Mouse (Mus musculus) forebrain, embryonic 13.5 days (tissue): Measurements from ENCODE around the gene Rbl1. TPM values are rescaled to one million over a fixed set of nuclear protein-coding genes. Genes with fewer than 3 reads are reported as not detected.

Experiments
- ATAC-seq: fragments of 200-750 bp; cut with Nextera tagmentation; 2 replicates; pipeline ENCODE4 v1.8.0; 2017
- H3K27ac ChIP-seq: fragments of 300-500 bp; sonication (generic); 2 replicates; pipeline ENCODE4 v1.5.1; 2015; ENCODE audit warnings: inconsistent platforms, mild to moderate bottlenecking, moderate library complexity
- H3K27me3 ChIP-seq: fragments of 300-500 bp; sonication (generic); 2 replicates; pipeline ENCODE4 v1.6.1; 2015; ENCODE audit warnings: mild to moderate bottlenecking, inconsistent platforms
- H3K36me3 ChIP-seq: fragments of 300-500 bp; sonication (generic); 2 replicates; pipeline ENCODE4 v1.6.1; 2015; ENCODE audit warnings: mild to moderate bottlenecking, inconsistent platforms; ENCODE audit not compliant: poor library complexity, severe bottlenecking
- H3K4me1 ChIP-seq: fragments of 300-500 bp; sonication (generic); 2 replicates; pipeline ENCODE4 v1.6.1; 2015; ENCODE audit warnings: inconsistent platforms
- H3K4me2 ChIP-seq: fragments of 300-500 bp; sonication (generic); 2 replicates; pipeline ENCODE4 v1.6.1; 2015; ENCODE audit warnings: inconsistent platforms, mild to moderate bottlenecking, moderate library complexity
- H3K4me3 ChIP-seq: fragments of 300-500 bp; sonication (generic); 2 replicates; pipeline ENCODE4 v1.5.1; 2015; ENCODE audit warnings: mild to moderate bottlenecking, inconsistent platforms
- H3K9ac ChIP-seq: fragments of 300-500 bp; sonication (generic); 2 replicates; pipeline ENCODE4 v1.6.1; 2015; ENCODE audit warnings: mild to moderate bottlenecking, inconsistent platforms
- H3K9me3 ChIP-seq: fragments of 300-500 bp; sonication (generic); replicated peaks from 2 replicates; pipeline ENCODE4 v1.6.1; 2016; ENCODE audit warnings: inconsistent platforms
- WGBS: fragments of 180-500 bp; shearing (Covaris S2); methylation state at CpG from one replicate; pipeline ENCODE4 v1.1.7; 2015; 5-methylcytosine and 5-hydroxymethylcytosine counted together
- polyA plus RNA-seq: library from polyadenylated mRNA; unstranded; fragments of >200 nt; fragmentation: Nextera tagmentation; extraction: Ambion mirVana; gene quantifications from 2 replicates; pipeline ENCODE4 v1.2.1, GENCODE M21; 2015

Rbl1 gene
- polyA plus RNA-seq, 1 experiment from 2014 or later = 24.3 TPM

DNA sequence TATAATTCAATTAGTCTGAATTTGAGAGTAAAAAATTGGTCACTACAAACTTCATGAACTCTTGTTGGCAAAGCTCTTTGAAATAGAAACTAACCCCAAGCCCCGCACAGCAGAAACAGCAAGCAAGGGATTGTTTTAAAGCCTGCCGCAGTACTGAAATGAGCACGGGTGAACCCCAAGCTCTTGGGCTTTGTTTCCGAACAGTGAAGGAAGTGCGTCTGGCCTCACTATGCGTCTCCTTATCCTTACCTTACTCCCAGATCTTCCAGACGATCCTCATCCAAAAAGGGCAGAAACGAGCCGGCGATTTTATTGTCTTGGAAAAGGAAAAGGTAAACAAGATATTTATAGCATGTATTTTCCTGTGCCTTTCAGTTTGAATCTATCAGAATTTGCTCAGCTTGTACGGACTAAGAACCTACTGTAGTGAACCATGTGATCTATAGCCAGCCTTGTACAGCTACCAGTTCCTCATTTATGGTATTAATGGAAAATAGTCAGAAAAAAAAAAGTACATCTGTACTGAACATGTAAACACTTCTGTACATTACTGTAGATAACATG is 74.7 kb downstream of the Rbl1 start:
- Histone ChIP-seq H3K27me3 (no peaks in the 10 kb centered on the region), H3K4me2 (no peak overlapping the region), H3K9ac (no peak overlapping the region), H3K27ac (no peak overlapping the region), H3K36me3 (peaks cover 19% of the 10 kb centered on the region; the same call in 1 of the 2 replicates), H3K4me1 (peaks cover 8% of the 10 kb centered on the region), H3K9me3 (no peaks in the 10 kb centered on the region), H3K4me3 (no peak overlapping the region)
- WGBS = 88% methylated on average over 11 of the region's 11 CpGs
- no peak for ATAC-seq

DNA sequence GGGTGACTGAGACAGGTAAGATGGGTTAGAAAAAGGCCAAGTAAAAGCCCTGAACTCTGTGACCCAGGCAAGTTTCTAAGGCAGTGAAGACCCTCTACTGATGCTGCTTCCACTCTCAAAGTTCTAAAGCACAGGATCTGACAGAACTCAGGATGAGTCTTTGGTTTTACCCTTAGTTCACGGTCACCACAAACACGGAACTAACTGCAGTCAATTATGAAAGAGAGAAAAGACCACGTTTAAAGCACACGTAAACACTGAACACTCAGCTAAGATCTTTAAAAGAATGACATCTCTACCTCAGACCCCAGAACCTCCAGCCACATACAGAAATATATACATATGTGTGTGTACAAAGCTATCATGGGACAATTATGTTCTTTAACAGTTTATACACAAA is 75.2 kb downstream of the Rbl1 start:
- Histone ChIP-seq H3K4me1 (peaks cover 3% of the 10 kb centered on the region; the same call in 1 of the 2 replicates), H3K4me2 (no peak overlapping the region), H3K9ac (no peak overlapping the region), H3K9me3 (no peaks in the 10 kb centered on the region), H3K27me3 (no peaks in the 10 kb centered on the region), H3K4me3 (no peak overlapping the region), H3K27ac (no peak overlapping the region), H3K36me3 (peaks cover 19% of the 10 kb centered on the region; the same call in 1 of the 2 replicates)
- 94% methylated on average over 4 of the region's 4 CpGs for WGBS
- ATAC-seq = no peak

DNA sequence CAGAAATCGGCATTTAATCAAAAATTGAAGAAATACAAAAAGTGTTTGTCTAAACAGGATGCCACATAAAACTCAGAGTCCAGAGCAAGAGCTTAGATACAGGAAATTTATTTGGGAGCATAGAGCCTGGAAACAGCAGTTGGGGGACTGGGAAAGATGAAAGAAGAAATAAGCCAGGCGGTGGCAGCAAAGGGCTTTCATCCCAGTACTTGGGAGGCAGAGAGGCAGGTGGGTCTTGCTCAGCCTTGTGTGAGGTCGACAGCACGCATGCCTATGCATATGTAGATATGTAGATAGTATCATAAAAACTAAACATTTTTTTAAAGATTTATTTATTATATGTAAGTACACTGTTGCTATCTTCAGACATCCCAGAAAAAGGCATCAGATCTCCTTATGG is 76.3 kb downstream of the Rbl1 start:
- H3K9me3 ChIP-seq = no peaks in the 10 kb centered on the region
- H3K9ac ChIP-seq = no peak overlapping the region
- H3K27me3 ChIP-seq = no peaks in the 10 kb centered on the region
- H3K27ac ChIP-seq = no peak overlapping the region
- WGBS = 63% methylated on average over 4 of the region's 4 CpGs
- peaks cover 19% of the 10 kb centered on the region; the same call in 1 of the 2 replicates for H3K36me3 ChIP-seq
- H3K4me1 ChIP-seq = no peaks in the 10 kb centered on the region
- H3K4me2 ChIP-seq = no peak overlapping the region
- no peak for ATAC-seq
- no peak overlapping the region for H3K4me3 ChIP-seq

DNA sequence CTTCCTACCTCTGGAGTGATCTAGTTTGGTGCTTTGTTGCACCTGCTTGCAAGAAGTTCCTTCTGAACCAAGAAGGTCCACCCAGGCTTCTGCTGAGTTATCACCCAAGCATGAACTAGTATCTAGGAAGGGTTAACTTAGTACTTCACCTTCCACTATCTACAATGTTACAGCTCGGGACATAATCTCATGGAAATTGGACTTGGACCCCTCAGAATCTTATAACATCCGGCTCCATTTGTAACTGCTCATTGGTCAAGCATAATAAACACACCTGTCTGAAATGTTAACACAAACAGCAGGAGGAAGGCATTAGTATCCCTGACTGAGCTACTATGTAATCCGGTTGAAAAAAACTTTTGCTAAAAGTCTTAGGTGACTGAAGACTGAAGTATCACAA is 77.0 kb downstream of the Rbl1 start:
- H3K4me1 ChIP-seq = no peaks in the 10 kb centered on the region
- no peak overlapping the region for H3K4me2 ChIP-seq
- ATAC-seq = no peak
- no peak overlapping the region for H3K27ac ChIP-seq
- no peak overlapping the region for H3K9ac ChIP-seq
- no peak overlapping the region for H3K4me3 ChIP-seq
- 80% methylated on average over 3 of the region's 3 CpGs for WGBS
- no peaks in the 10 kb centered on the region for H3K27me3 ChIP-seq
- H3K9me3 ChIP-seq = no peaks in the 10 kb centered on the region
- H3K36me3 ChIP-seq = peaks cover 19% of the 10 kb centered on the region; the same call in 1 of the 2 replicates

DNA sequence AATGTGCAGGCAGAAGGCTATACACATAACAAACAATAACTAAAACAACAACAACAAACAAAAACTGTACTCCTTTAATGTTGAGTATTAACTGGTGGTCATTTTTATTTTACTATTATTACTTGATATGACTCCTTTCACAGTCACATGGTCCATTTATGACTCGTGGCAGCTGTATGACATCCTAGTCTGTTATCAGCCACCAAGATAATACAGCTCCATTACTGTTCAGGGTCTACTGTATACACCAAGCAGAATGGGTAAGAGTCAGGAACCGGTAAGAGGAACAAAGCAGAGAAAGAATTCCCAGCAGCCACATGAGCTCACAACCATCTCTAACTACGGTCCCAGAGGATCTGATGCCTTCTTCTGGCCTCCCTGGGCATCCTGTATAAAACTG is 79.1 kb downstream of the Rbl1 start:
- WGBS = 90% methylated on average over 3 of the region's 3 CpGs
- H3K4me3 ChIP-seq = no peak overlapping the region
- no peak overlapping the region for H3K9ac ChIP-seq
- no peaks in the 10 kb centered on the region for H3K27me3 ChIP-seq
- H3K27ac ChIP-seq = no peak overlapping the region
- H3K4me2 ChIP-seq = no peak overlapping the region
- no peaks in the 10 kb centered on the region for H3K4me1 ChIP-seq
- H3K36me3 ChIP-seq = peaks cover 29% of the 10 kb centered on the region; the same call in 1 of the 2 replicates
- H3K9me3 ChIP-seq = no peaks in the 10 kb centered on the region
- no peak for ATAC-seq

DNA sequence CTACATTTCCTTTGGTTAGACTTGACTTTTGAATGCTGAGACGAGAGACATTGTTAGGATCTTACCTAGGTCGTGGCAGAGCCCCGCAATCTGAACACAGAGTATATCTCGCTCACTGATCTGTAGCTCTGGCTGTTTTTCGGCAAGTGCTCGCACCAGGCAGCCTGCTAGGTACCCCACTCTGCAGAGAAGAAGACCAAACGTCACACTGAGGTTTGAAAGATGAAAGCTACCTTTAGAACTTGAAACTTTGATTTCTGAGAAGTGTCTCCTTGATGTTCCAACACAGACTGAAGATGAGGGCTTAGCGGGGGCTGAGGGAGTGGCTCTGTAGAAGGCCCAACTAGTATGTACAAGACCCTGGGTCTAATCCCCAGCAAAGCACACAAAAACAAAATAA is 82.6 kb downstream of the Rbl1 start:
- H3K4me2 ChIP-seq = no peak overlapping the region
- H3K4me1 ChIP-seq = no peaks in the 10 kb centered on the region
- WGBS = 92% methylated on average over 8 of the region's 8 CpGs
- no peaks in the 10 kb centered on the region for H3K27me3 ChIP-seq
- no peak overlapping the region for H3K9ac ChIP-seq
- H3K9me3 ChIP-seq = no peaks in the 10 kb centered on the region
- no peak overlapping the region for H3K4me3 ChIP-seq
- H3K27ac ChIP-seq = no peak overlapping the region
- H3K36me3 ChIP-seq = peaks cover 32% of the 10 kb centered on the region
- ATAC-seq = no peak

DNA sequence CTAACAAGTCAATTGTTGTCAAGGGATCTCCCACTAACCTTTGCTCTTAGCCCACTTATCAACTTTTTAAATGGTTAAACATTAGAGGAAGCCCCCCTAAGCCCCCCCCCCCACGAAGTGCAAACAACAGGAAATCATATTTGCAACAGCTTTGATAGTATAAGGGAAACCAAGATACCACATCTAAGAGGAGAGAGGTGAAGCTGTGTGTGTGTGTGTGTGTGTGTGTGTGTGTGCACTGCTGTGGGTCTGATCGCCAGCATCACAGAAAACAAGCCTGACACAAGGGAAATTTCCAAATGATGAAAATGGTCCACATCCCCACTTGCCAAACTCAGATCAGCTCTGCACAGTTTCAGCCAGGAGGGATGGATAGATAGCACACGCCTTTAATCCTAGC is 85.3 kb downstream of the Rbl1 start:
- H3K36me3 ChIP-seq = peaks cover 24% of the 10 kb centered on the region
- ATAC-seq = no peak
- H3K4me1 ChIP-seq = no peaks in the 10 kb centered on the region
- H3K9ac ChIP-seq = no peak overlapping the region
- H3K27ac ChIP-seq = no peak overlapping the region
- H3K4me2 ChIP-seq = no peak overlapping the region
- 76% methylated on average over 3 of the region's 3 CpGs for WGBS
- no peak overlapping the region for H3K4me3 ChIP-seq
- H3K9me3 ChIP-seq = no peaks in the 10 kb centered on the region
- no peaks in the 10 kb centered on the region for H3K27me3 ChIP-seq

DNA sequence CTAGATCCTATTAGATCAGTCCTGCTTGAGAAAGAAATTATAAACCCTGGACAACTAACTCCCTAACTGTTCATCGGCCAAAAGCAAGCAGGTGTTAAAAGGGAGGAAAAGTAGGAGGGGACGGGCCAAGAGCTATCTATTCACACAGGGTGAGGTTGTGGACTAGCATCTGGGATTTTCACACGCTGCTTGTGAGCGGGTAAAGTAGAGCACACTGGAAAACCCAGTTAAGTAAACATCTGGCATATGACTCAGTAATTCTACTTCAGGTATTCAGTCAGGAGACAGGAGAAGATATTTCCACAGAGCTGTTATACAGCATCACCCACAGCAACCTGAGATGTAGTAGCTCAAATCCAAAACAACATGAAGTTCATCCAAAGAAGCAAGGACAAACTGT is 85.8 kb downstream of the Rbl1 start:
- Histone ChIP-seq H3K9me3 (no peaks in the 10 kb centered on the region), H3K27me3 (no peaks in the 10 kb centered on the region), H3K4me2 (no peak overlapping the region), H3K36me3 (peaks cover 29% of the 10 kb centered on the region), H3K27ac (no peak overlapping the region), H3K4me1 (no peaks in the 10 kb centered on the region), H3K4me3 (no peak overlapping the region), H3K9ac (0 out of 2 replicates have a peak overlapping the region, but pooled peaks have one; percentile 5)
- no peak for ATAC-seq
- WGBS = 94% methylated on average over 4 of the region's 4 CpGs

DNA sequence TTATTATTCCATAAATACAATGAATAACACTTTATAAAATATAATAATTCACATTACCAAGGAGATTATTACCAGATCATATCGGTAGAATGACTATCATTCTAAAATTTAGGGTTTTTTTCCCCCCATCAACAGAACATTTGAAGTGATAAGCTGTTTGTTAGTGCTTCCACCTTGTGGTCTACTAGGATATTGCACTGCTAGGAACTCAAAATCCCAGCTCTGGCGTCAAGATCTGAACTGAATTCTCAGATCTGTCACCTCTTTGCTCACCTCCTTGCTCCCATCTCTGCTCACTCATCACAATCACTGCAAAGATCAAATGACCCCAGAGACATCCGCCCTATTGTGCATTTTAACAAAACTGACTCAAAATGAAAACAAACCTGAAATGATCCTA is 87.4 kb downstream of the Rbl1 start:
- Histone ChIP-seq H3K4me1 (no peaks in the 10 kb centered on the region), H3K9ac (no peak overlapping the region), H3K9me3 (no peaks in the 10 kb centered on the region), H3K36me3 (peaks cover 41% of the 10 kb centered on the region), H3K27ac (no peak overlapping the region), H3K27me3 (no peaks in the 10 kb centered on the region), H3K4me3 (no peak overlapping the region), H3K4me2 (no peak overlapping the region)
- no peak for ATAC-seq
- WGBS = 22% methylated on average over 3 of the region's 3 CpGs

DNA sequence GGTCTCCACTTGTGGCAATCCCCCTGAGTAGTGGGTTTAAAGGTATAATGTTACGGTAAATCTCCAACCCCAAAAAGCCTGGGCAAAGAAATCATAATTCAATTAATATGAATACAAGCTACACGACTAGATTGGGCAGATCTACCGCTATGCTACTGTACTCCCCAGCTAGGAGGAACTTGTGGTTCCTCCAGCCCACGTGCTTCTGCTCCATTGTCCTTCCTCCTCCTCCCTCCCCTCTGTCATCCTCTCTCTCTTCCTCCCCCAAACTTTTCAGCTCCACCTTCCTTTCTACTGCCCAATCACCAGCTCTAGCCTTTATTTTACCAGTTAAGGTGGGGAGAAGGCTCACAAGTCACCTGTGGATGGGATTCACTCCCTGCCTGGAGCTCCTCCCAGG is 96.1 kb downstream of the Rbl1 start:
- Histone ChIP-seq H3K4me3 (no peak overlapping the region), H3K4me2 (no peak overlapping the region), H3K4me1 (no peaks in the 10 kb centered on the region), H3K9ac (no peak overlapping the region), H3K9me3 (no peaks in the 10 kb centered on the region), H3K36me3 (peaks cover 76% of the 10 kb centered on the region), H3K27ac (no peak overlapping the region), H3K27me3 (no peaks in the 10 kb centered on the region)
- ATAC-seq = no peak
- WGBS = 90% methylated on average over 4 of the region's 4 CpGs

DNA sequence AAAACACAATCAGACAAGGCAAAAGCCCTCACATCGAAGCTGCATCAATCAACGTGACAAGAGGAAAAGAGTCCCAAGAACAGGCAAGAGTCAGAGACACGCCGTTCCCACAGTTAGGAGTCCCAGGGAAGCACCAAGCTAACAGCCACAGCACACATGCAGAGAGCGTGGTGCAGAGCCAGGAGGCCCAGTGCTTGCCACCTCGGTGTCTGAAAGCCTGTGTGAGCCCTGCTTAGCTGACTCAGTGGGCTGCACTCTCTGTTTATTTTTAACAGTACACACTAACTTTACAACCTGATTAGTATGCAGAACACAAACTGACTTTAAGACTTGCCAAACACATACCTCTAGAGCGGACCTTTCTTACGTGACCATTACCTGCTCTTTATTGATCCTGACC is 99.9 kb downstream of the Rbl1 start:
- H3K27ac ChIP-seq = no peak overlapping the region
- no peak for ATAC-seq
- no peaks in the 10 kb centered on the region for H3K9me3 ChIP-seq
- WGBS = 90% methylated on average over 8 of the region's 8 CpGs
- no peaks in the 10 kb centered on the region for H3K27me3 ChIP-seq
- no peak overlapping the region for H3K4me2 ChIP-seq
- H3K36me3 ChIP-seq = peaks cover 73% of the 10 kb centered on the region
- no peak overlapping the region for H3K9ac ChIP-seq
- no peak overlapping the region for H3K4me3 ChIP-seq
- no peaks in the 10 kb centered on the region for H3K4me1 ChIP-seq

DNA sequence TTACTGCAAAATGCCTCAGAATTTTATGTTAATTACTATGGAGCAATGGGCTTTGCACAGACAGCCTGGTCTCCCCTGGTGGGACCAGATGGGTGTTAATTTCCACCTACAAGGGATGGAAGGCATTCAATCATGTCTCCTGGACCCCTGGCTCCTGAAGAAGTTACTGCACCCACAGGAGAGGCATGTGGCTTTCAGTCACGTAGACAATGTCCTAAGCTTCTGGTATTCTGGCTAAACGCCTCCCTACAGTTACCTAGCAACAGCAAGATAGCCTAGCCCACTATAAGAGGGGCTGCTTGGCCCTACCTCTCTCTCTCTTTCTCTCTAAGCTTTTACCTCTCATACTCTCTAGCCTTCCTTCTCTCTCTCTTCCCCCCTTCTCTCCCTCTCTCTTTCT is 102.1 kb downstream of the Rbl1 start:
- no peak overlapping the region for H3K27ac ChIP-seq
- H3K4me1 ChIP-seq = no peaks in the 10 kb centered on the region
- H3K9me3 ChIP-seq = no peaks in the 10 kb centered on the region
- H3K27me3 ChIP-seq = no peaks in the 10 kb centered on the region
- no peak overlapping the region for H3K4me2 ChIP-seq
- H3K36me3 ChIP-seq = peaks cover 54% of the 10 kb centered on the region
- no peak overlapping the region for H3K9ac ChIP-seq
- WGBS = 55% methylated on average over 2 of the region's 2 CpGs
- no peak for ATAC-seq
- H3K4me3 ChIP-seq = no peak overlapping the region

DNA sequence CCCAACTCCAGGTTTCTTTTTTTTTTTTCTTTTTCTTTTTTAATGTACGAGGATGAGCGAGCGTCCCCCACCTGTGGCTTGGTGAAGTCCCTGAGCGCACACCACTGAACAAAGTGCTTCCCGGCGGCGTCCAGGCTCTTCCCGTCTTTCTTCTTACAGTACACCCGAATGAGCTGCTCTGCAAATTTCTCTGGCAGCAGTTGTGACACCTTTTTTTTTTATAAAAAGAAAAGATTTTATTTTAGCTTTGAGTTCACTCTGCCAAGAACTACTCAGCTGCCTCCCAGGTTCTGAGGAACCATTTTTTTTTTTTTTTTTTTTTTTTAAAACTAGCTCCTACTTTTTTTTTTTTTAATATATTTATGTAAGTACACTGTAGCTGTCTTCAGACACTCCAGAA is 102.7 kb downstream of the Rbl1 start:
- Histone ChIP-seq H3K4me2 (no peak overlapping the region), H3K9ac (no peak overlapping the region), H3K4me1 (no peaks in the 10 kb centered on the region), H3K36me3 (peaks cover 51% of the 10 kb centered on the region), H3K9me3 (no peaks in the 10 kb centered on the region), H3K4me3 (no peak overlapping the region), H3K27me3 (no peaks in the 10 kb centered on the region), H3K27ac (no peak overlapping the region)
- ATAC-seq = no peak
- 97% methylated on average over 9 of the region's 9 CpGs for WGBS
